Mouse (Mus musculus) MEL (cell line): ENCODE measurements at regions not wholly inside any gene's neighbourhood (a gene's known extent, or its start where the extent isn't known, plus 50 kb on each side); places are given as distances from the start of the nearest gene placed in this dataset.

Source experiments
- DNase-seq: peaks from one replicate; pipeline ENCODE4 v3.0.0; 2011; ENCODE audit warnings: low read depth, low spot score
- H3K27ac ChIP-seq: 2 replicates; pipeline ENCODE4 v1.5.1; 2012; ENCODE audit warnings: low read depth, mild to moderate bottlenecking, control low read depth, low read length, moderate library complexity; ENCODE audit not compliant: control insufficient read depth
- H3K27me3 ChIP-seq, 2 experiments: fragments of 150-350 bp in 1 of 2; sonication (generic) in 1 of 2; 2 replicates each; pipeline ENCODE4 v1.6.1; 2012; ENCODE audit warnings: low read length in 2 of 2, mild to moderate bottlenecking in 2 of 2, improper control_type of control experiment in 1 of 2, moderate library complexity in 1 of 2; ENCODE audit not compliant: insufficient read depth in 2 of 2, control insufficient read depth in 1 of 2
- H3K36me3 ChIP-seq, 2 experiments: 2 replicates each; pipeline ENCODE4 v1.6.1; 2012 to 2014; ENCODE audit warnings: low read length in 2 of 2, improper control_type of control experiment in 1 of 2, inconsistent platforms in 1 of 2, mild to moderate bottlenecking in 1 of 2; ENCODE audit not compliant: insufficient read depth in 2 of 2, control insufficient read depth in 1 of 2
- H3K4me1 ChIP-seq, 2 experiments: fragments of 150-350 bp in 1 of 2; sonication (generic) in 1 of 2; 2 replicates each; pipeline ENCODE4 v1.6.1; 2012; ENCODE audit warnings: low read length in 2 of 2, improper control_type of control experiment in 1 of 2, mild to moderate bottlenecking in 1 of 2; ENCODE audit not compliant: insufficient read depth in 2 of 2, control insufficient read depth in 1 of 2
- H3K4me3 ChIP-seq, 2 experiments: fragments of 150-350 bp in 1 of 2; sonication (generic) in 1 of 2; 2 replicates each; pipeline ENCODE4 v1.5.1; 2012; ENCODE audit warnings: low read depth in 2 of 2, low read length in 2 of 2, mild to moderate bottlenecking in 2 of 2, moderate library complexity in 2 of 2, control low read depth in 1 of 2, improper control_type of control experiment in 1 of 2; ENCODE audit not compliant: control insufficient read depth in 1 of 2, insufficient read depth in 1 of 2
- H3K79me2 ChIP-seq: 2 replicates; pipeline ENCODE4 v1.6.1; 2012; ENCODE audit warnings: mild to moderate bottlenecking, low read length, moderate library complexity; ENCODE audit not compliant: control insufficient read depth, poor library complexity, insufficient read depth
- H3K9ac ChIP-seq: 2 replicates; pipeline ENCODE4 v1.6.1; 2012; ENCODE audit warnings: low read depth, mild to moderate bottlenecking, control low read depth, low read length, moderate library complexity; ENCODE audit not compliant: control insufficient read depth, poor library complexity, severe bottlenecking
- H3K9me3 ChIP-seq: fragments of 150-350 bp; sonication (generic); replicated peaks from 2 replicates; pipeline ENCODE4 v1.6.1; 2012; ENCODE audit warnings: mild to moderate bottlenecking, low read length, improper control_type of control experiment, moderate library complexity; ENCODE audit not compliant: insufficient read depth
- BHLHE40 ChIP-seq: IDR thresholded peaks from 2 replicates; pipeline ENCODE4 v1.6.1; 2012; ENCODE audit warnings: low read depth, mild to moderate bottlenecking, inconsistent platforms, low read length, improper control_type of control experiment, borderline replicate concordance
- CHD1 ChIP-seq: IDR thresholded peaks from 2 replicates; pipeline ENCODE4 v1.6.1; 2012; ENCODE audit warnings: low read depth, mild to moderate bottlenecking, inconsistent platforms, low read length, improper control_type of control experiment
- CHD2 ChIP-seq: IDR thresholded peaks from 2 replicates; pipeline ENCODE4 v1.6.1; 2011; ENCODE audit warnings: low read length, improper control_type of control experiment
- ELF1 ChIP-seq: IDR thresholded peaks from 2 replicates; pipeline ENCODE4 v1.6.1; 2014; ENCODE audit warnings: low read depth, mild to moderate bottlenecking, inconsistent platforms, low read length, improper control_type of control experiment, moderate library complexity
- EP300 ChIP-seq, 2 experiments: IDR thresholded peaks; 2 replicates each; pipeline ENCODE4 v1.6.1; 2011; ENCODE audit warnings: improper control_type of control experiment in 2 of 2, low read length in 2 of 2, low read depth in 1 of 2, mild to moderate bottlenecking in 1 of 2
- GABPA ChIP-seq: IDR thresholded peaks from 2 replicates; pipeline ENCODE4 v1.6.1; 2012; ENCODE audit warnings: low read depth, mild to moderate bottlenecking, inconsistent platforms, low read length, improper control_type of control experiment, moderate library complexity
- JUND ChIP-seq: IDR thresholded peaks from 2 replicates; pipeline ENCODE4 v1.6.1; 2011; ENCODE audit warnings: low read depth, mild to moderate bottlenecking, improper control_type of control experiment, low read length
- MAZ ChIP-seq: IDR thresholded peaks from 2 replicates; pipeline ENCODE4 v1.6.1; 2012; ENCODE audit warnings: low read depth, mild to moderate bottlenecking, inconsistent platforms, low read length, improper control_type of control experiment
- MEF2A ChIP-seq: IDR thresholded peaks from 2 replicates; pipeline ENCODE4 v1.6.1; 2014; ENCODE audit warnings: low read depth, mild to moderate bottlenecking, inconsistent platforms, low read length, improper control_type of control experiment; ENCODE audit not compliant: poor library complexity, insufficient replicate concordance, severe bottlenecking; ENCODE audit errors: extremely low read depth
- MXI1 ChIP-seq: IDR thresholded peaks from 2 replicates; pipeline ENCODE4 v1.6.1; 2011; ENCODE audit warnings: mild to moderate bottlenecking, low read depth, low read length, improper control_type of control experiment
- MYC ChIP-seq: IDR thresholded peaks from 2 replicates; pipeline ENCODE4 v1.6.1; 2011; ENCODE audit warnings: low read depth, mild to moderate bottlenecking, low read length, improper control_type of control experiment, moderate library complexity
- POLR2AphosphoS2 ChIP-seq: IDR thresholded peaks from 2 replicates; pipeline ENCODE4 v1.6.1; 2011; ENCODE audit warnings: low read length, improper control_type of control experiment
- RAD21 ChIP-seq: IDR thresholded peaks from 2 replicates; pipeline ENCODE4 v1.6.1; 2011; ENCODE audit warnings: mild to moderate bottlenecking, low read depth, low read length, improper control_type of control experiment
- RCOR1 ChIP-seq: IDR thresholded peaks from 2 replicates; pipeline ENCODE4 v1.6.1; 2012; ENCODE audit warnings: low read depth, mild to moderate bottlenecking, inconsistent platforms, low read length, improper control_type of control experiment
- TAL1 ChIP-seq: IDR thresholded peaks from 2 replicates; pipeline ENCODE4 v1.6.1; 2012; ENCODE audit warnings: mild to moderate bottlenecking, inconsistent platforms, low read length, moderate library complexity, mixed read lengths
- TBP ChIP-seq: IDR thresholded peaks from 2 replicates; pipeline ENCODE4 v1.8.0; 2011; ENCODE audit warnings: low read depth, low read length, improper control_type of control experiment
- TCF12 ChIP-seq: IDR thresholded peaks from 2 replicates; pipeline ENCODE4 v1.6.1; 2014; ENCODE audit warnings: low read depth, mild to moderate bottlenecking, inconsistent platforms, low read length, improper control_type of control experiment, moderate library complexity
- ZC3H11A ChIP-seq: IDR thresholded peaks from 2 replicates; pipeline ENCODE4 v1.6.1; 2012; ENCODE audit warnings: low read depth, mild to moderate bottlenecking, inconsistent platforms, low read length, improper control_type of control experiment
- ZKSCAN1 ChIP-seq: IDR thresholded peaks from 2 replicates; pipeline ENCODE4 v1.6.1; 2012; ENCODE audit warnings: low read depth, mild to moderate bottlenecking, inconsistent platforms, low read length, improper control_type of control experiment, moderate library complexity
- ZNF384 ChIP-seq: IDR thresholded peaks from 2 replicates; pipeline ENCODE4 v1.6.1; 2012; ENCODE audit warnings: low read depth, mild to moderate bottlenecking, inconsistent platforms, low read length, improper control_type of control experiment

- Histone ChIP-seq H3K9ac (no peak overlapping the region), H3K4me3 (no peak overlapping the region), H3K4me1 (no peaks in the 10 kb centered on the region), H3K9me3 (no peaks in the 10 kb centered on the region), H3K27me3 (no peaks in the 10 kb centered on the region), H3K79me2 (no peaks in the 10 kb centered on the region), H3K27ac (no peak overlapping the region), H3K36me3 (no peaks in the 10 kb centered on the region)
- DNase-seq, result no peak
- TF ChIP-seq CHD2 (no peak), ELF1 (no peak), BHLHE40 (no peak)
Observed at GRCm38 (mm10) chrX:17965375-17965774, 180.3 kb upstream of the Dusp21 start.

GRCm38 (mm10) chrX:18014361-18014760 lies 131.3 kb upstream of the Dusp21 start:
- TF ChIP-seq MAZ (no peak), RAD21 (no peak), GABPA (no peak), TCF12 (no peak), EP300 (IDR thresholded peaks at IDR 0.05; ENCODE audit: low read depth in 1 of 2, low read length in 2 of 2) (no peak), JUND (no peak), RCOR1 (no peak), CHD1 (no peak), POLR2AphosphoS2 (no peak), ZC3H11A (no peak), TBP (no peak), MEF2A (no peak), MYC (no peak), ZKSCAN1 (no peak), MXI1 (no peak), TAL1 (no peak), ZNF384 (no peak)
- H3K4me3 ChIP-seq, result no peak overlapping the region
- H3K9me3 ChIP-seq, result no peaks in the 10 kb centered on the region
- H3K4me1 ChIP-seq, result no peaks in the 10 kb centered on the region
- no peak overlapping the region for H3K9ac ChIP-seq
- no peak overlapping the region for H3K27ac ChIP-seq
- no peaks in the 10 kb centered on the region for H3K36me3 ChIP-seq
- no peaks in the 10 kb centered on the region for H3K79me2 ChIP-seq
- no peaks in the 10 kb centered on the region for H3K27me3 ChIP-seq
- no peak for DNase-seq
